Mouse (Mus musculus) gastrocnemius, postnatal 36 days (tissue): ENCODE measurements at regions not wholly inside any gene's neighbourhood (a gene's known extent, or its start where the extent isn't known, plus 50 kb on each side); places are given as distances from the start of the nearest gene placed in this dataset.
"Not testable (repeated sequence)": the region's sequence is repeated elsewhere in the genome, so short reads cannot be mapped to it uniquely, and the experiment has no call there.

ENCODE experiments used
- DNase-seq, 2 experiments: peaks; one replicate each; pipeline ENCODE4 v3.0.0; 2022
- intact Hi-C: fragments of 180-260 bp; cut with DNase I; formaldehyde crosslinking; loops from one replicate; pipeline ENCODE4 v1.15.1; 2025

GRCm38 (mm10) chr9:85637274-85637673, 111.9 kb downstream of the Ibtk start:
- intact Hi-C loops, result no loop called here
- DNase-seq, result no peak

GRCm38 (mm10) chr9:85636131-85636447, 113.0 kb downstream of the Ibtk start:
- intact Hi-C loops, result no loop called here
- no peak for DNase-seq

- intact Hi-C loops, result no loop called here
- no peak for DNase-seq
Observed at GRCm38 (mm10) chr9:85635438-85636130, 113.5 kb downstream of the Ibtk start.

DNA sequence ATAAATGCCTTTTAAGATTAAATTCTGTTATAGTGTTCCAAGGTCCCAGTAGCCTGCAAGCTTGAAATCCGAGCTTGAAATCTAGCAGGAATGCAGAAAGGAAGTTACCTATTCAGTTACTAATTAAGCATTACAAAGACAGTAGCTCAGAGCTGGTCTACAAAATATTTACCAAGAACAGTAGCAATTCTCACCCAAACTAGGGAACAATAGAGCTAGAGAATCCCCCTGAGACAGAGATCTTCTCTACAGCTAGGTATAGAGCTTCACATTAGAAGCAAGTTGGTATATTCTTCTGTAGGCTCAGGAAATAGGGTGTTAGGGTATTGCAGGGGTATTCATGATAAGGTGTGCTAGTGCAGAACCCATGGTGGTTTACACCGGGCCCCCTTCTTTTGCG, 114.3 kb downstream of the Ibtk start:
- DNase-seq, intact Hi-C loops: not testable (repeated sequence)

GRCm38 (mm10) chr9:85617972-85618371, 131.2 kb downstream of the Ibtk start:
- DNase-seq, result no peak
- intact Hi-C loops, result no loop called here

DNA sequence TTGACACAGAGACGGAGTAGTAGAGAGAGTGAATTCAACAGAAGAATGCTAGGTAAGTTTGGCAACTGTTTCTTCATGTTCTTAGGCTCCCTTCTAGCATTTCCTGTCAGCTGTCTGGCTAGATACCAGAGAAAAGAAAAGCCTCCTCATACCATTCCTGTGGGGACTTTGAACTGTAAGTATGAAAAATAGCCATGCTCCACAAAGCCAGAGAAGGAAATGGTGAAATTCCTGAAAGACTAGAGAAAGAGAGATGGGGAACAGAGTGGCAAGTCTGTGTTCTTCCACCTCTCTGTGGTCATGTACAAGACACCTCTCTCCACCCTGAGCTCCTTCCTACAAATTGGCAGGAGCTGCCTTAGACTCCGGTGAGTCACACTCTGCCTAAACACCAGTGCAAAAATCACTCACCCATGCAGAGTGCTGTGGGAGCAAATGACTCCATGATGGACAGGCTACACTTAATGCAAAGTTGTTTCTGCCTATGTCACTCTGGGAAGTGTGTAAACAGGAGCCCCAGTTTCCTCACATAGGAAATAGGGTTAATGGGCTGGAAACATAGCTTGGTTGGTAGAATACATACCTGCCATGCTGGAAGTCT, 131.9 kb downstream of the Ibtk start:
- DNase-seq, result no peak
- intact Hi-C loops, result no loop called here

GRCm38 (mm10) chr9:85616266-85616869, 132.8 kb downstream of the Ibtk start:
- no peak for DNase-seq
- intact Hi-C loops, result no loop called here

GRCm38 (mm10) chr9:85609152-85609551, 140.0 kb downstream of the Ibtk start:
- DNase-seq, result no peak
- intact Hi-C loops, result no loop called here

DNA sequence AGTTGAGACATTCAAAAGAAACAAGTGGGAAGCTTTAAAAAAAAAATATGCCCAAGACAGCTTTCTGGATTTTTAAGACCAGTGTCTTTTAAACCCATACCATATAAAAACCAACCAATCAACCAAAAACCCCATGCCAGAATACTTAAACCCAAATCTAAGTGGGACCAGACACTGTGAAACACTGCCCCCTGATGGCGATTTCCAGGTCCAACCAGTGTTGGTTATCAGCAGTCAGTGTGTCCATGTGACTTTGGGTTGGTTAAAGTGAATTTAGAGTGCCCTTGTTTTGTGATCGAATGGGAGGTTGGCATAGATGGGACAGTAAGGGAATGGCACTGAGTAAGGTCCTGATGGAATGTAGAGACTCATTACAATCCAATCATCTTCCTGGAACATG, 152.2 kb downstream of the Ibtk start:
- DNase-seq, result no peak
- intact Hi-C loops, result no loop called here

DNA sequence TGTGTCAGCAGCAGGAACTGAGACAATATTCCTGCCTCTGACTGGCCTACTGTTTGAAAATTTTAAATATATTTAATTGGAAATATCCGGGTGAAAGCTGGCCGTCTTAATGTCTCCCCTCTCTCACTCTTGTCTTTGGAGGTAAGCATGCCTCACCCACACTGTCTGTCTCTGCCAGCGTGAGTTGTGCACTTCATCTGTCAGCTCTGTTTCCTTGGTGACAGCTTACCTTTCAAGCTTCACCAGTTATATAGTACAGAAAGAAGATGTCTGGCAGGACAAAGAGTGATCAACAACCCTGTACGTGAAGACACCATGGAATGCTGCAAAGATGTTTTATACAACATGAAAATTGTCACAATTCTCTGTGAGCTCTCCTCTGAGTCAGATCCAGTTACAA, 155.3 kb downstream of the Ibtk start:
- no peak for DNase-seq
- intact Hi-C loops, result no loop called here

DNA sequence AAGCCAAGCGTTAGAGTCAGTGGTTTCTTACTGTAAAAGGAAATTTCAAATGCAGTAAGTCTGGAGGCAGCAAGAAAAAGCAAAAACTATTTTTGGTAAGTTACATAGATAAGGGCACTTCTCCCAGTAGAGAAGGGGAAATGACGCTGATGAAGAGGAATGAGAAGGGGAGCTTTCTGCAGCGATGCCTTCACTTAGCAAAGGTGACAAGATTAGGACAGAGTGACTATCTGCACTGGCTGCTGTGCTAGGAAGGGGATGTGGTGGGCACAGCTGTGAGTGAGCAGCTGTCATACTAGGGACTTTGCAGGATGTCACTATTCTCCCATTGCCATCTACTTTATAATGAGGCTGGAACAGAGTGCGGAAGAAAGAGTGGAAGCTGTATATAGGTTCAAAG, 156.5 kb downstream of the Ibtk start:
- intact Hi-C loops, result no loop called here
- DNase-seq, result no peak

- DNase-seq, result no peak
- intact Hi-C loops, result no loop called here
Observed at GRCm38 (mm10) chr9:85589210-85589609, 159.9 kb downstream of the Ibtk start.

DNA sequence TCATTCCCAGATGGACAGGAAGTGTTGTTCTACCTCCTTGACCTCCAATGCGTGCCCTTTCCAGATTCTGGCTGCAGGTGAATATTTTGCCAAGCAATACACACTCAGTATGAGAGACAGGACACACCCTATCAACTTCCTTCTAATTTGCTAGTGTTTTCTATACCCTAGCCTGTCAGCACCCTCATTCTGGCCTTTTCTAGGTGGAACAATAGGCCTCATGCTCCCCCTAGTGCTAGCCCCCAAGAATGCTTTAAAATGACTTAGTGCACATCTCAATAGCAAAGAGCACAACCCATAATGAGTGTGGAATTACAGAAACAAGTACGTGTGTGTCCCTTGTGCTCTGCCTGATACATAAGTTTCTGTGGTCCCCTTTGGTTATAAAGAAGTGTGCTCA, 161.1 kb downstream of the Ibtk start:
- intact Hi-C loops, result no loop called here
- peak in 1 of 2 experiments; percentile 7 for DNase-seq

DNA sequence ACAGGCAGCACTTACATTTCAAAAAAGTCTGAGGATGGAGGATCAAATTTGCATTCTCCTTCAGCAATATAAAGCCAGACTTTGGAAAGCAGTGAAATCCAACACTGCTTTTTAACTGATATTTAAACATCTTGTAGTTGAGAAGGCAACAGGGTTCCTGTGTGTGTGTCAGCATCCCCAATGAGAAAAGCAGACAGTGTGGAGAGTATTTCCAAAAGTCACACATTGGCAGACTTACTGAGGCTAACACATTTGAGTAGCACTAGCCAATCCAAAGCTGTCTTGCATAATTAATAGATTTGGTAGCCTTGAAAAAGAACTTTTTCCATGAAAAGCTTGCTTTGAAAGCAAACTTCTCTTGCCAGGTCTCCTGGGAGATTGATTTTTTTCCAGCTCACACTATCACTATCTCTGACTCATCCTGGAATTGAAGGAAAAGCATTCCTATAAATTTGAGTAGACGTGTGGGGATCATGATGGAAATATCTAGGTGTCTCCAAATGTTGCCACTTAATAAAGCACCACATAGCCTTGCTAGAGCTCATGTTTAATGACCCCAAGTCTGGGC, 168.0 kb downstream of the Ibtk start:
- no peak for DNase-seq
- intact Hi-C loops, result no loop called here

GRCm38 (mm10) chr9:85577812-85578211, 171.3 kb downstream of the Ibtk start:
- DNase-seq, result no peak
- intact Hi-C loops, result no loop called here

- intact Hi-C loops, result no loop called here
- DNase-seq, result no peak
Observed at GRCm38 (mm10) chr9:85577338-85577737, 171.8 kb downstream of the Ibtk start.

DNA sequence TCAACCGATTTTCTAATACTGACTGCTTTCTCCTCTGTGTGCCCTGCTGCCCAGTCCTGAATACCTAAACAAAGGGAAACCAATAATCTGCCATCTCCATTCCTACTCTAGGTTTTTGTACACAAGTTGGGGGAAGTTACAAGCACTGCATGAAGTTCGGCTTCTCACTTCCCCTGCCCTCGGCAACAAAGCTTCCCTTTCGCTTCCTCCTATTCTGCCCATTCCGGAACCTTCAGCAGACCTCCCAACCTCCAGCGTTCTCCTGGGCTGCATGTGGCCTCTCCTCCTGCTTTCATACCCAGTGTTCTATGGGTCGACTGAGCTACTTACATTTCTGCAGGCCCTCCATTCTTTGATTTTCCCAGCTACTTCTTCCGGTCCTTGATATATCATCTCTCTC, 180.3 kb downstream of the Ibtk start:
- DNase-seq, result no peak
- intact Hi-C loops, result no loop called here

DNA sequence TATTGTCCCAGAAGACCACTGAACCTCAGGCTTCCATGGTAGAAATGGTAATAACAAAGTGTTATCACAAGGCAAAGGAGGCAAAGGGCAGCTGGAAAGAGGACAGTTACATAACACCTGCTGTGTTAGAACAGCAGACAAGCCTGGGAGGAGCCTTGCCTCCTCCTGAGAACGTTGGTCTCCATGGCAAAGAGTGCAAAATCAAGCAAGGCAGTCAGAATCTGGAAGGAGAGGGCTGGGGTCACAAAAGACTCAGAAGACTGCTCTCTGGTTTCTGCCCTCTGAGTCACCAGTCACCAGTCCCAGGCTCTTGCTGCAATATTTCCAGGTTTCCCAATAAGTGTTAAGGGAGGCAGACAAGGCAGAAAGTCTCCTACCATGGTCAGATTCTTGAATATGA, 197.3 kb downstream of the Ibtk start:
- no peak for DNase-seq
- intact Hi-C loops, result no loop called here

DNA sequence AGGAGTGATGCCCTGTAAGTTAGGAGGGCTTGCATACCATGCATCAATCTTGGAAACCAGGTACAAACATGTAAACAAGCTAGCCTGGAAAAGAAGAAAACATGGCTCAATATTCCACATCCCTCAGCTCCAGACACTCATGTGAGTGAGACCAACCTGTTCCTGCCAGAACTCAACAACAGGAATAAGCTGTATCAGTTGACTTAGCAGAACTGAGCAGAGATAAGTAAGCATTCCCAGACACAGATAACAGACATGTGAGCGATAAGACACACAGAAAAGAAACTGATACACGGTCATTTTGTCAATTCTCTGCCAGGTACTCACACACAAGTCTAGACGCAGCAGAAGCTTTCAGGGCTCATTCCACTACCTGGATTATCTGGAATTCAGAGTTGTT, 198.7 kb downstream of the Ibtk start:
- intact Hi-C loops, result no loop called here
- no peak for DNase-seq

GRCm38 (mm10) chr9:85546226-85546625, 202.9 kb downstream of the Ibtk start:
- no peak for DNase-seq

GRCm38 (mm10) chr9:85545566-85545965, 203.6 kb downstream of the Ibtk start:
- no peak for DNase-seq
- intact Hi-C loops, result no loop called here

More at GRCm38 (mm10) chr9:85546226-85546625, 202.9 kb downstream of the Ibtk start:
- intact Hi-C loops, result no loop called here

DNA sequence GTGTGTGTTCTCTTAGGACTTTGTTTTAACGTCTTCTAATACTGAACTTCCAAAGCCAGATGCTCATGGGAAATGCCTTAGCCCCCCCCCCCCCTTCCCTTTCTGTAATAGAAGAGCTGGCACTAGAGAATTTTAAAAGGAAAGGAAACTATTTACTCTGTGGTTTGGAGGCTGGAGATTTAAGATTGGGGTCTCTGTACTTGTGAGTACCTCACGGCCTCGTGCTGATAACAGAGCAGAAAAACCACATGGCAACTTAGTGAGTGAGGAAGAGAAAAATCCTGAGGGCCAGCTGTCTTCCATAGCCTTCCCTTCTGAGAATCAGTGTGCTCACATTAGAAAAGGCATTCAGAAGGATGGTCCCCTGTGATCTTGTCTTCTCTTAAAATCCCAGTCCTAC, 210.6 kb downstream of the Ibtk start:
- no peak for DNase-seq

More for the DNA sequence above, 210.6 kb downstream of the Ibtk start:
- intact Hi-C loops, result no loop called here
